Mouse (Mus musculus) midbrain, embryonic 15.5 days (tissue): Measurements from ENCODE around the gene Ankrd39. TPM values are rescaled to one million over a fixed set of nuclear protein-coding genes. Genes with fewer than 3 reads are reported as not detected.
"Not testable (repeated sequence)": the region's sequence is repeated elsewhere in the genome, so short reads cannot be mapped to it uniquely, and the experiment has no call there.

ENCODE experiments used
- ATAC-seq: fragments of 200-750 bp; cut with Nextera tagmentation; replicated peaks from 2 replicates; pipeline ENCODE4 v1.8.0; 2017; ENCODE audit warnings: moderate TSS enrichment
- H3K27ac ChIP-seq: fragments of 300-500 bp; sonication (generic); 2 replicates; pipeline ENCODE4 v1.5.1; 2015; ENCODE audit warnings: mild to moderate bottlenecking, inconsistent platforms
- H3K27me3 ChIP-seq: fragments of 300-500 bp; sonication (generic); replicated peaks from 2 replicates; pipeline ENCODE4 v1.6.1; 2015; ENCODE audit warnings: inconsistent platforms
- H3K36me3 ChIP-seq: fragments of 300-500 bp; sonication (generic); replicated peaks from 2 replicates; pipeline ENCODE4 v1.6.1; 2015; ENCODE audit warnings: inconsistent platforms
- H3K4me1 ChIP-seq: fragments of 300-500 bp; sonication (generic); 2 replicates; pipeline ENCODE4 v1.6.1; 2015; ENCODE audit warnings: inconsistent platforms
- H3K4me2 ChIP-seq: fragments of 300-500 bp; sonication (generic); 2 replicates; pipeline ENCODE4 v1.6.1; 2015; ENCODE audit warnings: inconsistent platforms, mild to moderate bottlenecking, moderate library complexity
- H3K4me3 ChIP-seq: fragments of 300-500 bp; sonication (generic); 2 replicates; pipeline ENCODE4 v1.5.1; 2015; ENCODE audit warnings: mild to moderate bottlenecking, inconsistent platforms
- H3K9ac ChIP-seq: fragments of 300-500 bp; sonication (generic); 2 replicates; pipeline ENCODE4 v1.6.1; 2015; ENCODE audit warnings: mild to moderate bottlenecking, inconsistent platforms
- H3K9me3 ChIP-seq: fragments of 300-500 bp; sonication (generic); 2 replicates; pipeline ENCODE4 v1.6.1; 2016; ENCODE audit warnings: inconsistent platforms
- WGBS: fragments of 180-500 bp; shearing (Covaris S2); methylation state at CpG from one replicate; pipeline ENCODE4 v1.1.7; 2015; ENCODE audit warnings: mixed read lengths; 5-methylcytosine and 5-hydroxymethylcytosine counted together
- polyA plus RNA-seq: library from polyadenylated mRNA; unstranded; fragments of >200 nt; fragmentation: Nextera tagmentation; extraction: Ambion mirVana; gene quantifications from 2 replicates; pipeline ENCODE4 v1.2.1, GENCODE M21; 2015

Gene Ankrd39
- polyA plus RNA-seq, 1 experiment from 2014 or later = 32.5 TPM

GRCm38 (mm10) chr1:36545845-36546600 lies 1.2 kb downstream of the Ankrd39 start:
- Histone ChIP-seq H3K9ac (peak overlapping the region; percentile 70; the same call in 1 of the 2 replicates), H3K9me3 (no peaks in the 10 kb centered on the region), H3K4me3 (peak overlapping the region; percentile 66), H3K27ac (no peak overlapping the region), H3K4me2 (peak overlapping the region; percentile 60), H3K4me1 (peaks cover 35% of the 10 kb centered on the region), H3K27me3 (no peaks in the 10 kb centered on the region), H3K36me3 (peaks cover 26% of the 10 kb centered on the region)
- WGBS = 67% methylated on average over 19 of the region's 19 CpGs
- no peak for ATAC-seq

- no peak overlapping the region for H3K4me2 ChIP-seq
- H3K27ac ChIP-seq = no peak overlapping the region
These were observed 1.9 kb downstream of the Ankrd39 start for GRCm38 (mm10) chr1:36545382-36545781.

GRCm38 (mm10) chr1:36542925-36543324 lies 4.3 kb downstream of the Ankrd39 start:
- Histone ChIP-seq H3K4me1 (peaks cover 19% of the 10 kb centered on the region), H3K9ac (no peak overlapping the region), H3K27ac (no peak overlapping the region), H3K4me3 (no peak overlapping the region), H3K9me3 (no peaks in the 10 kb centered on the region), H3K36me3 (peaks cover 19% of the 10 kb centered on the region; the same call in 1 of the 2 replicates), H3K27me3 (no peaks in the 10 kb centered on the region), H3K4me2 (no peak overlapping the region)
- no peak for ATAC-seq
- 95% methylated on average over 9 of the region's 9 CpGs for WGBS

More at GRCm38 (mm10) chr1:36545382-36545781, 1.9 kb downstream of the Ankrd39 start:
- ATAC-seq = no peak
- Histone ChIP-seq H3K9me3 (no peaks in the 10 kb centered on the region), H3K36me3 (peaks cover 21% of the 10 kb centered on the region), H3K27me3 (no peaks in the 10 kb centered on the region), H3K9ac (no peak overlapping the region), H3K4me1 (peaks cover 35% of the 10 kb centered on the region), H3K4me3 (no peak overlapping the region)
- WGBS = 79% methylated on average over 2 of the region's 2 CpGs

GRCm38 (mm10) chr1:36541844-36542243 lies 5.4 kb downstream of the Ankrd39 start:
- H3K4me3 ChIP-seq = no peak overlapping the region
- H3K9ac ChIP-seq = no peak overlapping the region
- H3K4me1 ChIP-seq = peaks cover 12% of the 10 kb centered on the region
- no peaks in the 10 kb centered on the region for H3K27me3 ChIP-seq
- ATAC-seq = no peak
- H3K9me3 ChIP-seq = no peaks in the 10 kb centered on the region
- H3K36me3 ChIP-seq = peaks cover 23% of the 10 kb centered on the region; the same call in 1 of the 2 replicates
- H3K27ac ChIP-seq = no peak overlapping the region
- no peak overlapping the region for H3K4me2 ChIP-seq
- WGBS = 91% methylated on average over 16 of the region's 16 CpGs

GRCm38 (mm10) chr1:36540807-36541206 lies 6.4 kb downstream of the Ankrd39 start:
- Histone ChIP-seq H3K4me1 (peaks cover 4% of the 10 kb centered on the region; the same call in 1 of the 2 replicates), H3K4me3 (no peak overlapping the region), H3K9ac (no peak overlapping the region), H3K27me3 (no peaks in the 10 kb centered on the region), H3K36me3 (peaks cover 23% of the 10 kb centered on the region; the same call in 1 of the 2 replicates), H3K9me3 (no peaks in the 10 kb centered on the region), H3K27ac (no peak overlapping the region), H3K4me2 (no peak overlapping the region)
- ATAC-seq = no peak
- WGBS = 94% methylated on average over 12 of the region's 12 CpGs

- WGBS = 91% methylated on average over 11 of the region's 11 CpGs
- no peak for ATAC-seq
These were observed 7.1 kb downstream of the Ankrd39 start for GRCm38 (mm10) chr1:36540132-36540531.

GRCm38 (mm10) chr1:36539186-36539585 lies 8.1 kb downstream of the Ankrd39 start, which contains the start of gene Gm42417:
TSS of gene Gm42417 (minus strand) at chr1:36539429.
- Histone ChIP-seq H3K9ac (no peak within 1 kb of the TSS), H3K4me2 (no peak within 1 kb of the TSS), H3K9me3 (no peaks in the 10 kb centered on the region), H3K36me3 (peaks cover 23% of the 10 kb centered on the region; the same call in 1 of the 2 replicates), H3K4me3 (no peak within 1 kb of the TSS), H3K4me1 (no peaks in the 10 kb centered on the region), H3K27me3 (no peaks in the 10 kb centered on the region), H3K27ac (no peak within 1 kb of the TSS)
- 72% methylated on average over 9 of the region's 9 CpGs for WGBS
- no peak for ATAC-seq

More at GRCm38 (mm10) chr1:36540132-36540531, 7.1 kb downstream of the Ankrd39 start:
- H3K9me3 ChIP-seq = no peaks in the 10 kb centered on the region
- H3K36me3 ChIP-seq = peaks cover 23% of the 10 kb centered on the region; the same call in 1 of the 2 replicates
- no peak overlapping the region for H3K9ac ChIP-seq
- H3K4me1 ChIP-seq = no peaks in the 10 kb centered on the region
- no peak overlapping the region for H3K4me2 ChIP-seq
- H3K27me3 ChIP-seq = no peaks in the 10 kb centered on the region
- H3K4me3 ChIP-seq = no peak overlapping the region
- H3K27ac ChIP-seq = no peak overlapping the region

- Histone ChIP-seq H3K27me3 (no peaks in the 10 kb centered on the region), H3K27ac (no peak overlapping the region), H3K36me3 (peaks cover 23% of the 10 kb centered on the region; the same call in 1 of the 2 replicates), H3K9me3 (no peaks in the 10 kb centered on the region), H3K4me2 (no peak overlapping the region), H3K4me1 (no peaks in the 10 kb centered on the region), H3K4me3 (no peak overlapping the region), H3K9ac (no peak overlapping the region)
- 85% methylated on average over 4 of the region's 4 CpGs for WGBS
- no peak for ATAC-seq
These were observed 8.5 kb downstream of the Ankrd39 start for GRCm38 (mm10) chr1:36538727-36539126.

- not testable (repeated sequence) for H3K27ac ChIP-seq, H3K4me2 ChIP-seq, H3K4me1 ChIP-seq, H3K9me3 ChIP-seq, ATAC-seq, H3K9ac ChIP-seq, H3K27me3 ChIP-seq, H3K4me3 ChIP-seq
- WGBS = 94% methylated on average over 9 of the region's 9 CpGs
- H3K36me3 ChIP-seq = peaks cover 20% of the 10 kb centered on the region; the same call in 1 of the 2 replicates
These were observed 10.5 kb downstream of the Ankrd39 start, which contains the start of gene Ankrd23 for GRCm38 (mm10) chr1:36536783-36537182. TSS of gene Ankrd23 (minus strand) at chr1:36536883.

GRCm38 (mm10) chr1:36536397-36536728 lies 10.9 kb downstream of the Ankrd39 start:
- H3K27me3 ChIP-seq = no peaks in the 10 kb centered on the region
- no peak overlapping the region for H3K27ac ChIP-seq
- H3K9me3 ChIP-seq = no peaks in the 10 kb centered on the region
- WGBS = 88% methylated on average over 8 of the region's 8 CpGs
- H3K4me1 ChIP-seq = no peaks in the 10 kb centered on the region
- ATAC-seq = no peak
- peaks cover 17% of the 10 kb centered on the region; the same call in 1 of the 2 replicates for H3K36me3 ChIP-seq
- H3K4me3 ChIP-seq = no peak overlapping the region
- H3K9ac ChIP-seq = no peak overlapping the region
- no peak overlapping the region for H3K4me2 ChIP-seq

GRCm38 (mm10) chr1:36535477-36536396 lies 11.5 kb downstream of the Ankrd39 start:
- no peaks in the 10 kb centered on the region for H3K27me3 ChIP-seq

GRCm38 (mm10) chr1:36534595-36535058 lies 12.6 kb downstream of the Ankrd39 start:
- peaks cover 13% of the 10 kb centered on the region; the same call in 1 of the 2 replicates for H3K36me3 ChIP-seq
- ATAC-seq = no peak
- no peak overlapping the region for H3K27ac ChIP-seq
- 84% methylated on average over 6 of the region's 6 CpGs for WGBS
- no peaks in the 10 kb centered on the region for H3K9me3 ChIP-seq
- H3K9ac ChIP-seq = no peak overlapping the region
- H3K4me3 ChIP-seq = no peak overlapping the region
- no peak overlapping the region for H3K4me2 ChIP-seq
- H3K27me3 ChIP-seq = no peaks in the 10 kb centered on the region
- no peaks in the 10 kb centered on the region for H3K4me1 ChIP-seq

More at GRCm38 (mm10) chr1:36535477-36536396, 11.5 kb downstream of the Ankrd39 start:
- no peaks in the 10 kb centered on the region for H3K9me3 ChIP-seq
- H3K36me3 ChIP-seq = peaks cover 15% of the 10 kb centered on the region; the same call in 1 of the 2 replicates
- H3K27ac ChIP-seq = no peak overlapping the region
- no peak for ATAC-seq
- no peak overlapping the region for H3K4me3 ChIP-seq
- H3K4me2 ChIP-seq = no peak overlapping the region
- 86% methylated on average over 11 of the region's 11 CpGs for WGBS
- no peaks in the 10 kb centered on the region for H3K4me1 ChIP-seq
- H3K9ac ChIP-seq = no peak overlapping the region
